Mouse (Mus musculus) thymus, adult 2 months (tissue): ENCODE results near the gene Tedc1.

Source experiments
- CTCF ChIP-seq: fragments of 200-500 bp; IDR thresholded peaks from 2 replicates; pipeline ENCODE4 v1.5.1; 2012; ENCODE audit warnings: mild to moderate bottlenecking, control low read depth, low read length, moderate library complexity, borderline replicate concordance; ENCODE audit not compliant: control insufficient read depth, poor library complexity, insufficient read depth; ENCODE audit errors: extremely low read depth
- POLR2A ChIP-seq: fragments of 200-500 bp; IDR thresholded peaks from 2 replicates; pipeline ENCODE4 v1.6.1; 2012; ENCODE audit warnings: mild to moderate bottlenecking, low read length, control low read depth, moderate library complexity; ENCODE audit not compliant: control insufficient read depth, poor library complexity, insufficient read depth; ENCODE audit errors: extremely low read depth

DNA sequence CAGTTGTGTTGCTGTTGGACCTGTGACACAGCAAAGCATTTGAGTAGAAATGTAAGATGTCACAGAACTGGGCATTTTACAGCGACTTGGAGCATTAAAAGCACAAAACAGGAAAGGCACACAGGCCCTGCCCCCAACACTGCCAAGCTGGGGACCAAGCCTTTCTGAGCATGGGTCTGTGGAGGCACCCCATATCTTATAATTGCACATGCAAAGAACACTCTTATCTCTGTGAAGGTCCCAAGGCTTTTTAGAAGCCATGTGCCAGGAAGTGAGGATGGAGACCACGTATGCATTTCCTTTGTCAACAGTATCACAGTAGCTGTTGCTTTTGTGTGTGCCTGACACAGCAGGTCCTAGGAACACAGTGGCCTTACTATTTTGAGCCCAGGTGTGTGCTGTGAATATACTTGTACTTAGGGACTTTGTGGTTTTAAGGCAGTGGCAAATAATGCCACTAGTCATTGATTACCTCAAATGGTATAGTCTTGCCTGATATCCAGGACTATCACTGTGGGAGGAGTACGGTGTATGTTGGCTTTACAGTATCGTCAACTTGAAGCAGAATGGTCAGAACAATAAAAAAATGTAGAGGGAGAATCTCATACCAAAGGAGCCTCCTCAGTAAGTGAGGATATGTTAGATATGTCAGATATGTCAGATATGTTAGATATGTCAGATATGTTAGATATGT lies 48.6 kb upstream of the Tedc1 start:
- no peak for TF ChIP-seq POLR2A
- TF ChIP-seq CTCF, result no peak
